Mouse (Mus musculus): ENCODE measurements at regions not wholly inside any gene's neighbourhood (a gene's known extent, or its start where the extent isn't known, plus 50 kb on each side); places are given as distances from the start of the nearest gene placed in this dataset.
A peak's percentile ranks its signal among the peaks of the same experiment; 100 is the strongest.
"Not testable (repeated sequence)": the region's sequence is repeated elsewhere in the genome, so short reads cannot be mapped to it uniquely, and the experiment has no call there.

DNA sequence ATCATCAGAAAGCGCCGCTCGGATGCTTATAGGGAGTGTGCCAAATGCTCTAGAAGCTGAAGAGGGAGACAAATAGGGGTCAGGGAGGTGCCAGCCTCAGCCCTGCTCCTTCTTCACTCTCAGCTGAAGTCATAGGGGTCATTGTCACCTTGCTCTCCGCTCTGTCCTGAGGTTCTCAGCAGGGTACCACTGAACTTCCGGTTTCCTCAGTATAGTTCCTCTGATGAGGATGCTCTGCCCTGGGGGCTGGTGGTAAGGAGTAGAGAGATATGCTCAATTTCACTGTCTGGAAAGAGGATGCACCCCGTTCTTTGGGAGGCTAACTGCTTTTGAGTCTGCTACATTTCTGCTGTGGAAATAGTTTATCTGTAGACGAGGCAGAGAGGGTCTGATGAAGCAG is 211.4 kb downstream of the Zfp619 start:
- CTCF ChIA-PET, result no interaction called here
- POLR2A ChIA-PET, result no interaction called here
- no peak for ATAC-seq
- DNase-seq (ENCODE audit: low read depth, low spot score), result no peak
- peaks cover 7% of the 10 kb centered on the region for H3K27me3 ChIP-seq
- in situ Hi-C loops (cut with MboI; ENCODE audit: low pct_unique_long_range_greater_than_20kb), result no loop called here
- TF ChIP-seq CTCF (IDR thresholded peaks at IDR 0.05), result no peak

DNA sequence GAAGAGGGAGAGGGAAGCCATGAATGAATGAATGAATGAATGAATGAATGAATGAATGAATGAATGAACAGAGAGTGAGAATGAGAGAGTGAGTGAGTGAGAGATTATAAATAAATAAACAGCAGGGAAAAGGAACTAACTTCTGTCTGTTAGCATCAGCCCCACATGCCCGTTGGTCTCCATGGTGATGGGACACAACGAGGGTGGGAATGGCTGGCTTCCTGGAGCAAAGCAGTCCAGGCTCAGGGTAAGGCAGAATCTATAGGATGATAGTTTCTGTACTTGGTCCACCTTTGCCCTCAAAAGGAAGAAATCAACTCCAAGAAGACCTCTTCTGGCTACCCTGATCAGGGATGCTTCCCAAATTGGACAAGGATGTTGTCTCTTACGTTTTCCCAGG is 212.2 kb downstream of the Zfp619 start:
- DNase-seq (ENCODE audit: low read depth, low spot score) (no peak), ATAC-seq (no peak)
- peaks cover 7% of the 10 kb centered on the region for H3K27me3 ChIP-seq
- ChIA-PET POLR2A (no interaction called here), CTCF (no interaction called here)
- in situ Hi-C loops (cut with MboI; ENCODE audit: low pct_unique_long_range_greater_than_20kb), result no loop called here
- TF ChIP-seq CTCF (IDR thresholded peaks at IDR 0.05), result no peak

DNA sequence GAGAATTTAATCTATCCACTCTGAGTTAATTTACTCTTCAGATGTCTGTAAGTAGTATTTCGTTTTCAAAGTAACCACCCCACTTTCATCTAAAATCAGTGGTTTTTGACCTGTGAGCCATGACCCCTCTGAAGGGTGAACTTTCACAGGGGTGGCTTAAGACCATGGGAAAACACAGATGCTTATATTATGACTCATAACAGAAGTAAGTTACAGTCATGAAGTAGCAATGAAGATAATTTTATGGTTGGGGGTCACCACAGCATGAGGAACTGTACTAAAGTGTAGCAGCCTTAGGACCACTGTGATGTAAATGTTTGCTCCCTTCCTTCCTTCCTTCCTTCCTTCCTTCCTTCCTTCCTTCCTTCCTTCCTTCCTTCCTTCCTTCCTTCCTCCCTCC is 215.2 kb downstream of the Zfp619 start:
- no peak for DNase-seq (ENCODE audit: low read depth, low spot score)
- no peak for TF ChIP-seq CTCF (IDR thresholded peaks at IDR 0.05)
- ATAC-seq, result no peak
- CTCF ChIA-PET, result no interaction called here
- POLR2A ChIA-PET, result no interaction called here
- in situ Hi-C loops (cut with MboI; ENCODE audit: low pct_unique_long_range_greater_than_20kb), result no loop called here
- H3K27me3 ChIP-seq, result peaks cover 5% of the 10 kb centered on the region

DNA sequence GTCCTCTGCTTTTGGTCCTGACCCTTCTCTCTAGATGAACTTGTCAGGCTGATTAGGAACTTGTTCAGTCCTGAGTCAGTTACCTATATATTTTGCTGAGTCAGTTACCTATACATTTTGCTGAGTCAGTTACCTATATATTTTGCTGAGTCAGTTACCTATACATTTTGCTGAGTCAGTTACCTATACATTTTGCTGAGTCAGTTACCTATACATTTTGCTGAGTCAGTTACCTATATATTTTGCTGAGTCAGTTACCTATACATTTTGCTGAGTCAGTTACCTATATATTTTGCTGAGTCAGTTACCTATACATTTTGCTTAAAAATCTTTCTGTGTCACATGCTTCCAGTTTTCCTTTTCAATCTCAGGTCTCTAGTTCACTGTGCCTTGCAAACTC is 230.8 kb downstream of the Zfp619 start:
- ATAC-seq; in situ Hi-C loops (cut with MboI; ENCODE audit: low pct_unique_long_range_greater_than_20kb); DNase-seq (ENCODE audit: low read depth, low spot score); CTCF ChIA-PET; POLR2A ChIA-PET: not testable (repeated sequence)
- H3K27me3 ChIP-seq, result peaks cover 29% of the 10 kb centered on the region

DNA sequence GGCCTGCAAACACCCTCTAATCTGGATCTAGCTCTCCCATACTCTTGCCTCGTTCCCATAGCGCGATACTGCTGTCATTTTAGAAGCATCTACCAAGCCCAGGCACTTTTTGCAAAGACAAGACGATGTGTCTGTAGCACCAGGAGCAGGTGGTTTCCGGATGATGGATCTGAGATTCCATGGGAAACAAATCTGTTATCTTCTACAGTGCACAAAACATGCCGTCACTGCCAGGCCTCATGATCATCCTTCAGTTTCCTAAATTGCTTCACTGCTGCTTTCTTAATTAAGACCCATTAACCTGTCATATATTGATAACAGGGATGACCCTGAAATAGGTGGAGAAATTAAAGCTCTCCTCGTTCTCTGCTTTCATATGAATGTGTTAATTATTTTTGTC is 232.9 kb downstream of the Zfp619 start:
- ChIA-PET POLR2A (no interaction called here), CTCF (no interaction called here)
- H3K27me3 ChIP-seq, result peaks cover 31% of the 10 kb centered on the region
- in situ Hi-C loops (cut with MboI; ENCODE audit: low pct_unique_long_range_greater_than_20kb), result no loop called here
- DNase-seq (ENCODE audit: low read depth, low spot score), result no peak
- no peak for TF ChIP-seq CTCF (IDR thresholded peaks at IDR 0.05)
- ATAC-seq, result no peak

DNA sequence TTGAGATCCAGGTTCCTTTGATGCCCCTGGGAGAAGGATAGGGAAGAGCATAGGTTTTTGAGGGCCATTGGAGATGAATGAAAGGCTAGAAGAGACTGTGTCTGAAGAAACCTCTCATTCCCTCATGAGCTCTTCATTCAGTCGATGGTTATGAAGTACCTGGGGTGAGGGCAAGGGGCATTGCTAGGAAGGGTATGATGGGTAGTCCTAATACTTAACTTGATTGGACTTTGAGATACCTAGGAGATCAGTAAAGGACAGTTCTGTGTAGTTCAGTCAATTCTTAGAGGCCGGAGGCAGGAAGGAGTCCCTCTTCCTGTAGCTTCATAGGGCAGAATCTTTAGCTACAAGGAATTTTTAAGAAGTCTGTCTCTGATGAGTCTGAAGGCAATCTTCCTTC is 246.8 kb downstream of the Zfp619 start:
- DNase-seq (ENCODE audit: low read depth, low spot score) (no peak), ATAC-seq (no peak)
- H3K27me3 ChIP-seq, result peaks cover 14% of the 10 kb centered on the region
- CTCF ChIA-PET, result interaction anchor here (1.0 kb wide), 1 partner anchor 12 kb away, joined by 3 read pairs; no protein-coding TSS in a partner anchor
- TF ChIP-seq CTCF (IDR thresholded peaks at IDR 0.05), result no peak
- POLR2A ChIA-PET, result interaction anchor here (0.6 kb wide), 1 partner anchor 48 kb away, joined by 3 read pairs; no protein-coding TSS in a partner anchor
- in situ Hi-C loops (cut with MboI; ENCODE audit: low pct_unique_long_range_greater_than_20kb), result no loop called here

DNA sequence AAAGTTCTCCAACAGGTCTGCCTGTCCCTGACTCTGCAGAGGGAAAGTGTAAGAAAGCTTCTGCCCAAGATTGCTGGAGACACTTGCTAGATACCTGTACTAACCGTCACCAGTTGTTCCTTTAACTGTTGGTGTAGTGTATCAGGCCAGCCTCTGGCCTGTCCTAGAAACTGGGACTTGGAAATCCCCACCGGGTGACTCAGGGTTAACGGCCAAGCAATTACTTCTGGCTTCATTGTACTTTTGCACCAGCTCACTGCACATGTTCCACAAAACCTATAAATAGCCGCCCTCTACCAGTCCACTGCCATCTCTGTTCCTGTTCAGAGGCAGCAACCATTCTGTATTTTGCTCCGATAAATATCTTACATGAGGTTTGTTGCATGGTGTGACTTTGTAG is 247.5 kb downstream of the Zfp619 start:
- ATAC-seq (peak; percentile 69), DNase-seq (ENCODE audit: low read depth, low spot score) (no peak)
- in situ Hi-C loops (cut with MboI; ENCODE audit: low pct_unique_long_range_greater_than_20kb), result no loop called here
- no peak for TF ChIP-seq CTCF (IDR thresholded peaks at IDR 0.05)
- POLR2A ChIA-PET, result no interaction called here
- CTCF ChIA-PET, result interaction anchor here (1.0 kb wide), 1 partner anchor 12 kb away, joined by 3 read pairs; no protein-coding TSS in a partner anchor
- H3K27me3 ChIP-seq, result peaks cover 16% of the 10 kb centered on the region

DNA sequence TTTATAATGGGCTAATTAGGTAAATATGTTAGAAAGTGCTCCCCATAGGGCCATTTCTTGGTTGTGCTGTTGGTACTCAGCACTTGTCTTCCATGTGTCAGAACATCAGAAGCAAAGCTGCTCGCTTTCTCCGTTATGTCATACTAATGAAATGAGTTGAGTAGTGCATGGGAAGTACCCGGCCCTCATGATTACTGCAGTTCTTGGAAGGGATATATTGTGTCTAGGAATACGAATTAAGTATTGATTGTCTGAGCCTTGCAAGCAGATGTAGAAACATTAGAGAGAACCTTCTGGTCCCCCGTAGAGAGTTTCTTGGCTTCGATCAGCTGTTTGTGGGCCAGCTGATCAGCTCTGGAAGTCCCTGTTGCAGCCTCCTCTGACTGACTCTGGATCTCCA is 255.7 kb downstream of the Zfp619 start:
- ATAC-seq, result no peak
- H3K27me3 ChIP-seq, result peaks cover 6% of the 10 kb centered on the region
- CTCF ChIA-PET, result no interaction called here
- POLR2A ChIA-PET, result no interaction called here
- in situ Hi-C loops (cut with MboI; ENCODE audit: low pct_unique_long_range_greater_than_20kb), result no loop called here
- DNase-seq (ENCODE audit: low read depth, low spot score), result no peak
- no peak for TF ChIP-seq CTCF (IDR thresholded peaks at IDR 0.05)

DNA sequence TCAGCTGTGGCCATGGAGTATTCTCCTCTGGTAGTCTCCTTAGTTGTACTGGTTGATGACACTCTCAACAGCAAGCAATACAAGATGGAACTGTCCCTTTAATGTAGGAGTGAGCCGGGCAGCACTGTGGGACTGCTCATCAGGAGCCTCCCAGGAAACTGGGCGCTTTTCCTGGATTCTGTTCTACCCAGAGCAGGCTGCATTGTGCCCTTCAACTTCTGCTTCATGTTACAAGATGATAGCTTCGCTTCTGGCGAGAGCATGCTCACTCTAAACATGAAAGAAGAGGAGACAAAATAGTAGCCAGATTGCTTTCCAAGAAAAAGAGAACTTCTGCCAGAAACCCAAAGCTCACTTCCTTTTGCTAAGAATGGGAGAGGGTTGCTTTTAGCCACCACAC is 271.8 kb downstream of the Zfp619 start:
- DNase-seq (ENCODE audit: low read depth, low spot score), result no peak
- in situ Hi-C loops (cut with MboI; ENCODE audit: low pct_unique_long_range_greater_than_20kb), result no loop called here
- ChIA-PET CTCF (no interaction called here), POLR2A (interaction anchor here (1.0 kb wide), 1 partner anchor 19 kb away, joined by 3 read pairs; no protein-coding TSS in a partner anchor)
- no peak for ATAC-seq
- H3K27me3 ChIP-seq, result peaks cover 1% of the 10 kb centered on the region
- TF ChIP-seq CTCF (IDR thresholded peaks at IDR 0.05), result no peak

DNA sequence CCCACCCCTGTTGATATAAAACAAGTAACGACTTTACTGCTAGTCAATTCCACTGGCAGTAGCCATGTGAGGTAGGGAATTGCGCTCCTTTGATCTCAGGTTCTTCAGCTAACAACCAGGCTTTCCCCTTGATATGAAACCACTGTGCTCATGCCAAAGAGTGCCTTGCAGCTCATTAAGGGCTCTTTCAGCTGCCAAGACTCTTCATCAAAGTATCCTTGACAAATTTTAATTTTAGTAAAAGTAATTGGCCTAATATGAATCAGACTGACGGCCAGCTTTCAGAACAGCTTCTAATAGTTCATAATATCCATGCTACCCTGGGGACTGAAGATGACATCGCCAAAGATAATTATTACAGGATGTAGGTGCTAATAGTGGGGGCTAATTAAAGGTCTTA is 272.3 kb downstream of the Zfp619 start:
- DNase-seq (ENCODE audit: low read depth, low spot score) (no peak), ATAC-seq (no peak)
- CTCF ChIA-PET, result no interaction called here
- POLR2A ChIA-PET, result interaction anchor here (1.0 kb wide), 1 partner anchor 20 kb away, joined by 3 read pairs; no protein-coding TSS in a partner anchor
- in situ Hi-C loops (cut with MboI; ENCODE audit: low pct_unique_long_range_greater_than_20kb), result no loop called here
- H3K27me3 ChIP-seq, result peaks cover 7% of the 10 kb centered on the region
- TF ChIP-seq CTCF (IDR thresholded peaks at IDR 0.05), result no peak

DNA sequence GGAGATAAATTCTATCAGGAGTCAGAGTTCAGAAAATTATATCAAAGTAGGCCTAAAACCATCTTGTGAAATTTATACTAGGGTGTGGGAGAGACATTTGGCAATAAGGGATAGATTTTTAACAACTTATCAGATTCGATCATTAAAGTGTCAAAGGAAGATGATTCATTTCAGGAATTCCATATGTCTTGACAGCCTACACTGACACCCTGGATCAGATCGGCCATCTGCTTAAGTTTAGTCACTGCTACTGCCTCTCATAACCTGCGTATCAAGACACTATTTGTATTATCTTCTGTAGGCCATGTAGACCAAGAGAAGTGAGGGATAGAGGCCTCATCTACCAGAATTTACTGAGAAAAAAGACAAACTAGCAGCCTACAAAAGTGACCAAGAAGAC is 277.2 kb downstream of the Zfp619 start:
- no peak for ATAC-seq
- POLR2A ChIA-PET, result no interaction called here
- CTCF ChIA-PET, result no interaction called here
- no peak for DNase-seq (ENCODE audit: low read depth, low spot score)
- in situ Hi-C loops (cut with MboI; ENCODE audit: low pct_unique_long_range_greater_than_20kb), result no loop called here
- no peak for TF ChIP-seq CTCF (IDR thresholded peaks at IDR 0.05)
- peaks cover 14% of the 10 kb centered on the region for H3K27me3 ChIP-seq

DNA sequence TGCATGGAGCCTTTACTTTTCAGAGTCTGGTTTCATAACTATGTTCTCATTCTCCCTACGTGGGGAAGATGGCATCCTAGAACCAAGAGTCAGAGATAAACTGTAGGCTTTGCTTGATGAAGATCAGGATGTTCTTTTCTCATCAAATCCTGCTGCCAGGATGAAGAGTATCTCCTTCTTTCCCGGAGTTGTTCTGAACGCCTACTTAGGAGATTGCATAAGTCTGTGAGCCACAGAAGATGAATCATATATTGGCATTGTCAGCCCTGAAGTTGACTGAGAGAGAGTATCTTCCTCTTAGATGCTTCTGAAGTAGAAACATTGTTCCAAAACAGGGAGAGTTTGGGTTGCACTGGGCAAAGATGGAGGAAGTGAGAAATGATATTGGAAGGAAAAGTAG is 286.7 kb downstream of the Zfp619 start:
- in situ Hi-C loops (cut with MboI; ENCODE audit: low pct_unique_long_range_greater_than_20kb), result no loop called here
- TF ChIP-seq CTCF (IDR thresholded peaks at IDR 0.05), result no peak
- ChIA-PET CTCF (no interaction called here), POLR2A (no interaction called here)
- peaks cover 7% of the 10 kb centered on the region for H3K27me3 ChIP-seq
- DNase-seq (ENCODE audit: low read depth, low spot score) (no peak), ATAC-seq (no peak)
